Mouse (Mus musculus) small intestine, adult 2 months (tissue): ENCODE data around the gene Mapk1ip1l.

ENCODE experiments used
- CTCF ChIP-seq: fragments of 200-500 bp; IDR thresholded peaks from 2 replicates; pipeline ENCODE4 v1.5.1; 2012; ENCODE audit warnings: low read depth, mild to moderate bottlenecking, control low read depth, inconsistent platforms, low read length, moderate library complexity, mixed read lengths; ENCODE audit not compliant: insufficient replicate concordance, insufficient read length; ENCODE audit errors: extremely low read depth
- POLR2A ChIP-seq: fragments of 200-500 bp; IDR thresholded peaks from 2 replicates; pipeline ENCODE4 v1.6.1; 2012; ENCODE audit warnings: low read depth, mild to moderate bottlenecking, control low read depth, inconsistent platforms, low read length, moderate library complexity

DNA sequence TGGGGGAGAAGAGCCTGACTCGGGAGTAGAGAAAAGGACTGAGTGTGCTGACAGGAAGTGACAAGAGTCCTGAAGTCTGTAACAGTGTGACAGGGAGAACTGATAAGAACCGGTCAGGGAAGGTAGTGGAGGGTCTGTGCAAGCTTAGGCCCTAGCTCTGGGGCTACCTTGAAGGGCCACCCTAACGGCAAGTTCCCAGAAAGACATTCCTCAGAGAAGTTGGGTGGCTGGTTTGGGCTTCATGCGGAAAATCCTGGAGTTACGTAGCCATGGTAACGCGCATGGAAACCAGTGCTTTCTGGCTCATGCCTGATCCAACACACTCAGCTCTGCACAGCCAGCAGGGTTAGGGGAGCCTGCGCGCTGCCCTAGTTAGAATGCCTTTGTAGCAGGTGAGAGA, 69.4 kb downstream of the Mapk1ip1l start, which contains the start of gene Lgals3:
- TF ChIP-seq POLR2A = no peak
- no peak for TF ChIP-seq CTCF
